Mouse (Mus musculus): ENCODE data around the gene Dnah10.

- TF ChIP-seq POLR2A (IDR thresholded peaks at IDR 0.05; ENCODE audit: control insufficient read depth, low read depth, low read length) (no peak), CTCF (IDR thresholded peaks at IDR 0.05; ENCODE audit: control insufficient read depth, insufficient read depth, insufficient replicate concordance, low read depth, low read length) (no peak)
These were observed 138.2 kb downstream of the Dnah10 start for GRCm38 (mm10) chr5:124862871-124863741.
